Mouse (Mus musculus) ES-E14 (cell line): ENCODE measurements around the gene Dlec1.

Experiments used
- CHD2 ChIP-seq: IDR thresholded peaks from 2 replicates; pipeline ENCODE4 v1.6.1; 2014; ENCODE audit warnings: mild to moderate bottlenecking, low read depth, low read length, inconsistent platforms
- HCFC1 ChIP-seq: IDR thresholded peaks from 2 replicates; pipeline ENCODE4 v1.6.1; 2012; ENCODE audit warnings: low read length, inconsistent platforms, borderline replicate concordance; ENCODE audit not compliant: insufficient read depth
- MAFK ChIP-seq: IDR thresholded peaks from 2 replicates; pipeline ENCODE4 v1.6.1; 2014; ENCODE audit warnings: mild to moderate bottlenecking, low read depth, low read length, inconsistent platforms; ENCODE audit not compliant: insufficient read depth
- ZC3H11A ChIP-seq: IDR thresholded peaks from 2 replicates; pipeline ENCODE4 v1.6.1; 2012; ENCODE audit warnings: low read depth, mild to moderate bottlenecking, inconsistent platforms, low read length, borderline replicate concordance

DNA sequence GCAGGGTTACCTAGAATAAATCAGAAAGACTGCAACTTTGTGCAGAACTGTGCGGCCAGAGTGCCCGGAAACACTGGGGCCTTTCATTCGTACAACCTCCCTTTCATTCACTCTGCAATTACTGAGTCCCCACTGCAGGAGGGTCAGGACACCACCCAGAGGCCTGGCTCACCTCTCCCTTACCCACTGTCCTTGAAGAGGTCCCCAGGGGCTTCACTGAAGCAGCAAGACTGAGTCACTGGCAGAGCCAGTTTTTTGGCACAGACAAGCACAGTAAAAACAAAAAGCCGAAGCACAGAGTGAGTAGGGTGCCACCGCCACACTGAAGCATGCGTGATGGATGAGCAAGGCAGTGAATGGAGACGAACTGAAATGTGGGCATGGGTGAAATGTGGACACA, 12.8 kb upstream of the Dlec1 start:
- no peak for TF ChIP-seq CHD2
- no peak for TF ChIP-seq ZC3H11A
- no peak for TF ChIP-seq MAFK
- TF ChIP-seq HCFC1: no peak
